Mouse (Mus musculus) natural killer cell, adult 2 months (primary cell): Measurements from ENCODE around the gene Tor4a.

Experiments
- DNase-seq, 2 experiments: peaks; one replicate each; pipeline ENCODE4 v3.0.0; 2022; ENCODE audit warnings: low spot score in 2 of 2

Tor4a gene

GRCm38 (mm10) chr2:25224766-25225752 lies 28.4 kb upstream of the Tor4a start:
- peak; percentile 99 for DNase-seq

- no peak for DNase-seq
Measured at GRCm38 (mm10) chr2:25224492-25224765, 27.7 kb upstream of the Tor4a start, which contains the start of gene Tubb4b. Gene Tubb4b (minus strand): TSS chr2:25224702.

- DNase-seq, result no peak
Measured at GRCm38 (mm10) chr2:25223681-25224491, 27.2 kb upstream of the Tor4a start.

GRCm38 (mm10) chr2:25221331-25221772 lies 24.7 kb upstream of the Tor4a start:
- DNase-seq, result no peak

- DNase-seq, result no peak
Measured at GRCm38 (mm10) chr2:25218445-25218844, 21.8 kb upstream of the Tor4a start, which contains the start of gene Fam166a. Gene Fam166a (plus strand): TSS chr2:25218745.

- DNase-seq, result no peak
Measured at GRCm38 (mm10) chr2:25217666-25218065, 21.0 kb upstream of the Tor4a start.

GRCm38 (mm10) chr2:25214444-25214843 lies 17.8 kb upstream of the Tor4a start, which contains the start of gene Stpg3:
Gene Stpg3 (minus strand): TSS chr2:25214637.
- DNase-seq, result no peak

- DNase-seq, result no peak
Measured at GRCm38 (mm10) chr2:25213266-25213865, 16.7 kb upstream of the Tor4a start.

GRCm38 (mm10) chr2:25211121-25211670 lies 14.5 kb upstream of the Tor4a start, which contains the start of gene Nelfb:
Gene Nelfb (minus strand): TSS chr2:25211489.
- peak; percentile 90 to 92 for DNase-seq

GRCm38 (mm10) chr2:25210686-25211085 lies 14.0 kb upstream of the Tor4a start:
- no peak for DNase-seq

- no peak for DNase-seq
Measured at GRCm38 (mm10) chr2:25207593-25207992, 10.9 kb upstream of the Tor4a start.

GRCm38 (mm10) chr2:25203631-25204214 lies 7.0 kb upstream of the Tor4a start:
- DNase-seq, result no peak

GRCm38 (mm10) chr2:25200631-25201030 lies 3.9 kb upstream of the Tor4a start:
- DNase-seq, result no peak

GRCm38 (mm10) chr2:25197946-25198345 lies 1.3 kb upstream of the Tor4a start:
- no peak for DNase-seq

- DNase-seq, result no peak
Measured at GRCm38 (mm10) chr2:25197191-25197590, 505 bp upstream of the Tor4a start.

GRCm38 (mm10) chr2:25195211-25196156 lies 1.2 kb downstream of the Tor4a start:
- DNase-seq, result peak; percentile 76 to 87

GRCm38 (mm10) chr2:25194486-25195171 lies 2.1 kb downstream of the Tor4a start:
- peak; percentile 74 to 82 for DNase-seq

GRCm38 (mm10) chr2:25194006-25194405 lies 2.7 kb downstream of the Tor4a start:
- no peak for DNase-seq

GRCm38 (mm10) chr2:25193330-25193770 lies 3.3 kb downstream of the Tor4a start:
- DNase-seq, result peak; percentile 78 to 84
